Mouse (Mus musculus) ovary, postnatal 36 days (tissue): Measurements from ENCODE around the gene Vmn1r27.

Experiments
- DNase-seq: peaks from one replicate; pipeline ENCODE4 v3.0.0; 2022; ENCODE audit warnings: low spot score, mixed read lengths

Vmn1r27 gene

DNA sequence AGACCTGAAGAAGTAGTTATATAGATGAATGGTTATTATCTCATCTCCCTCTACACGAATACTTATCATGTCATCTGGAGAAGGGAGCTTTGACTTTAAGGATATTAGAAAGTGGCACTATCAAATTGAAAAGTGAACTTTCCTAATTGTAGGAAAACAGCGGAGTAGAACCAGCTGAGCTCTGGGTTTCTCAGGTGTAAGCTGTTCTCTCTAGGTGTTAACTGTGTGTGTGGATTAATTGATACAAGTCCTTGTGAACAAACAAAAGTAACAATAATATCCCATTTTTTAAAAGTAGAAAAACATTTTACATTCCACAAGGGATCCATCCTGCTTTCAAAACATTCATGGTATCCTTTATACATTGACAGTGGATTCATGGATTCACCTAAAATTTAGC, at the start of gene Vmn1r27:
TSS of gene Vmn1r27 (minus strand) at position 101 of the 400 bp plus-strand sequence.
- no peak for DNase-seq

GRCm38 (mm10) chr6:58261737-58262136, 43.1 kb upstream of the Vmn1r27 start, which contains the start of gene Vmn1r28:
Gene Vmn1r28, plus strand, starts transcription at chr6:58262037.
- no peak for DNase-seq

GRCm38 (mm10) chr6:58216119-58216518, 2.5 kb downstream of the Vmn1r27 start:
- no peak for DNase-seq
